Mouse (Mus musculus): ENCODE data around the gene Oat.

Gene Oat

DNA sequence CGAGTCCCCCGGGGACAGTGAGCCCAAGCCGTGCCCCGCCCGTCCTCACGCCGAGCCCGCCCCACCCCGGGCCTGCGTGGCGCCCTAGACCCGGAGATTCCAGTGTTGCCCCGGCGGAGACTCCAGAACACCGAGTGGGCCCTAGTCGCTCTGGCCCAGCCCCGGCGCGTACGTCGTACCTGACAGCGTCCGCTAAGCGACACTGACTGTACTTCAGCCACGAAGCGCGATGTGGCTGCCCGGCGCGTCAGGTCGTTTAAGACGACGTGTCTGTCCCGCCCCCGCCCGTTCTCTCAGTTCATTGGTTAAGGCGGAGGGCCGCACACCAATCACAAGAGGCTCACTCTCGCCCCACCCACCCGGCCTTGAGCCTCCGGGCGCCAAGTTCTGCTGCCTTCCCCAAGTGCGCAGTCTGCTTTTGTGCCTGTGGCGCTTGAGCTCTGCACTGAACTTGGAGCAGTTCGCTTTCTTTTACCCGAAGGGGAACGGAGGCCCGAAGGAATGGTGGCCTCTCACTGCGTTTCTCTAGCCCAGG lies at the start of gene Oat:
TSS of gene Oat (minus strand) at position 283 of the 535 bp plus-strand sequence.
- DNase-seq (ENCODE audit: low spot score) = peak; percentile 85

DNA sequence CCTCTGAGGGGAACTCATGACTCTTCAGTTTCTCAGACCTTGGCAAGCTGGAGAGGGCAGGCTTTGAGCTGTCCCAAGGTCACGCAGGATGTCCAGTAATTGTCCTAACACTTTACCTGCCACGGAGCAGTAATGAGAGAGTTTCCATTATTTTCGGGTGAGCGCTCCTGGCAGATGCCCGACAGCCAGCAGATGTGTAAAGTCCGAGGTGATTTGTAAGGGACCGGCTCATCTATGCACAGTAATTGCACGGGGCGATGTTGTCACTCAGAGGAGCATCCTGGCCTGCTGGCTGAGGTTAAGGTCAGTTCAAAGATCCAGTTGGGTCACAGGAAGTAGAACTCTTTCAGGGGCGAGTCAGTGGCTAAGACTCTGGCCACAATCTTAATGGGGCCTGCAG lies 48.0 kb upstream of the Oat start:
- no peak for DNase-seq (ENCODE audit: low spot score)

GRCm38 (mm10) chr7:132619975-132620918 lies 44.0 kb upstream of the Oat start:
- no peak for DNase-seq (ENCODE audit: low spot score)

- no peak for DNase-seq (ENCODE audit: low spot score)
These were observed 43.4 kb upstream of the Oat start for GRCm38 (mm10) chr7:132619549-132619948.

- no peak for DNase-seq (ENCODE audit: low spot score)
These were observed 40.9 kb upstream of the Oat start for GRCm38 (mm10) chr7:132617021-132617564.

DNA sequence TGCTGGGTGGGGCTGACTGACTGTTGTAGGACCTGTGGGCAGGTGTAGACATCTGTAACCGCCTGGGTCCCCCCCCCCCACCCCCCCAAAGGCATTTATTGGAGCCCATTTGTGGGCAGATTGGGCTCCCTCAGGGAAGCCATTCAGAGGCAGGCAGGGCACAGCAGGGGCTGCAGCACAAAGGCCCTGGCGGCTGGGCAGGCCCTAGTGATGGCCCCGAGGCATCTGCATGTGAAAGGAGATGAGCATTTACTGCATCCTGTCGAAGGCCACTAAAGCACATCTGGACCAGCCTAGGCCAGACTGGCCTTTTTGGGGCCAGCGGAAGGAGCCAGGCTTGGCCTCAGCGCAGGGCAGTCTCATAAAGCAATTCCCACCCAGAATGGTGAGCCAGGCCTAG lies 40.2 kb upstream of the Oat start:
- DNase-seq (ENCODE audit: low spot score) = no peak

DNA sequence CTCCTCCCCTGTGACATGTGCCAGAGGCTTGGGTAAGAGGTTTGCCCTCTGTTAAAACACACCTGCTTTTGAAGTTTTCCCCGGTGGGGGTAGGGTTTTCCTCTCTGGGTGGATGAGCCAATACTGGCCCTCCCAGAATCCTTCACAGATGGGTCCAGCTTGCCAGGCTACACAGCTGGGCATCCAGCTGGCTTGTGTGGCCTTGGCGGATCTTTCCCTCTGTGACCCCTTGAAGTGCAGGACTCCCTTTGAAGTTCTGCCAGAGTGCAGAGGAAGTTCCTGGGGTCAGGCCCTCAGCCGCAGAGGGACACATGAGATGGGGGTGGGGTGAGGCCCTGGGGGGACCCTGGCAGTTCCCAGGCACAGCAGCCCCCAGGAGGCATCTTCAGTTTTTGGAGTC lies 39.1 kb upstream of the Oat start:
- no peak for DNase-seq (ENCODE audit: low spot score)

GRCm38 (mm10) chr7:132611530-132611929 lies 35.3 kb upstream of the Oat start:
- DNase-seq (ENCODE audit: low spot score) = no peak

DNA sequence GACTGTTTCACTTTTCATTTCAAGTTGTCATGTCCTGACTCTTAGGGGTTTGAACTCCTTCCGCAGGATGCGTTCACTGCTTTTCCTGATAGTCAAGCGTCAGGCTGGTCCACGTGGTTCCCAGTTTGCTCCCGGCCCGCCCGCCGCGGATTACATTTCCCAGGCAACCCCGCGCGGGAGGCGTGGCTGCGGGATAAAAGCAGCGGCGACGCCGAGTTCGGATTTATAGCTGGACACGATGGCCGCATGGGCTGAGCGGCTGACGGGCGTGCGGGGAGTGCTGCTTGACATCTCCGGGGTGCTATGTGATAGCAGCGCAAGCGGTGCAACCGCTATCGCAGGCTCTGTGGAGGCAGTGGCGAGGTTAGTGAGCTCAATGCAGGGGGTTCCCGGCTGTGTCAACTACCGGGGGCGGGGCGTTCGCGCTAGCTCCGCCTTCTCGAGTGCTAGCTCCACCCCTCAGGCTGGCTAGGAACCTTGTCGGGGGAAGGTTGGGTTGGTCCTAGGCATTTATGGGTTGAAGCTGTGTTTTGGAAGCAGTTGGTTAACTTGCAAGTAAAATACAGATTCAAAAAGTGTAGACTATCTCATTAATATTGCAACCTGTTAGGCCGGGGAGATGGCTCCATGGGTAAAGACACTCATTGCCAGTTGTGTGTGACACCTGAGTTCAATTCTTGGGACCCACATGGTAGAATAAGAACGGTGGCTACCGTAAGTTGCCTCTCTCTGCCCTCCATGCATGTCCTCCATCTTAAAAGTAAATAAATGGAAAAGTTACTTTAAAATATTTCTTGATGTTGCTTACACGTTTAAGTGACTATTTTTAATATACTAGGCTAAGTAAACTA lies 34.5 kb upstream of the Oat start, which contains the start of gene Lhpp:
TSS of gene Lhpp (plus strand) at position 171 of the 851 bp plus-strand sequence.
- peak; percentile 69 for DNase-seq (ENCODE audit: low spot score)

- no peak for DNase-seq (ENCODE audit: low spot score)
These were observed 32.3 kb upstream of the Oat start for GRCm38 (mm10) chr7:132608316-132609020.

- no peak for DNase-seq (ENCODE audit: low spot score)
These were observed 29.5 kb upstream of the Oat start for GRCm38 (mm10) chr7:132605689-132606088.

- no peak for DNase-seq (ENCODE audit: low spot score)
These were observed 28.5 kb upstream of the Oat start for GRCm38 (mm10) chr7:132604720-132605119.

- no peak for DNase-seq (ENCODE audit: low spot score)
These were observed 24.7 kb upstream of the Oat start for GRCm38 (mm10) chr7:132600926-132601325.

DNA sequence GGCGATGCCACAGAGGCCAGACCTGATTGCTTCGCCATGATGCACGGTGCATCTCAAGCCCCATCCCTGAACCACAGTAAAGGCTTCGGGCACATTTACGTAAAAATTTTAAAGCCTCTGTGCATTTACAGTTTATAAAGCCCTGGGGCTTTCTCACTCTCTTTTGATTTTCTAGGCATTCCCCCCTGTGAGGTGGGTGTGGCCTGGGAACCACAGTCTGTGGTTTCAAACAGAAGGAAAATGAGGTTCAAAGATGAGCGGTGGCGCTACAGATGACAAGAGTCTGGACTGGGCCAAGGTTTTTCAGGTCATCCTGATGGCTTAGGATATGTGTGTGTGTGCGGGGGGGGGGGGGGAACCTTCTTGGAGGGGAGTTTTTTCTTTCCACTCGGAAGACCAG lies 23.8 kb upstream of the Oat start:
- DNase-seq (ENCODE audit: low spot score) = no peak

GRCm38 (mm10) chr7:132599071-132599975 lies 23.1 kb upstream of the Oat start, which contains the start of gene Nkx1-2:
Gene Nkx1-2, minus strand, starts transcription at chr7:132599637.
- no peak for DNase-seq (ENCODE audit: low spot score)

- no peak for DNase-seq (ENCODE audit: low spot score)
These were observed 21.2 kb upstream of the Oat start for GRCm38 (mm10) chr7:132597251-132598041.

GRCm38 (mm10) chr7:132596557-132597250 lies 20.5 kb upstream of the Oat start:
- no peak for DNase-seq (ENCODE audit: low spot score)

GRCm38 (mm10) chr7:132595787-132596186 lies 19.6 kb upstream of the Oat start:
- no peak for DNase-seq (ENCODE audit: low spot score)

GRCm38 (mm10) chr7:132594325-132594724 lies 18.1 kb upstream of the Oat start:
- DNase-seq (ENCODE audit: low spot score) = no peak
